Mouse (Mus musculus) heart, adult 2 months (tissue): ENCODE results near the gene Rasgrf1.

Experiments
- CTCF ChIP-seq: fragments of 200-600 bp; IDR thresholded peaks from 2 replicates; pipeline ENCODE4 v1.8.1; 2022; ENCODE audit warnings: antibody characterized with exemption, mild to moderate bottlenecking, moderate library complexity
- EP300 ChIP-seq: fragments of 200-500 bp; IDR thresholded peaks from 2 replicates; pipeline ENCODE4 v1.6.1; 2011; ENCODE audit warnings: low read depth, low read length, control low read depth; ENCODE audit not compliant: insufficient read depth
- POLR2A ChIP-seq: fragments of 200-500 bp; IDR thresholded peaks from 2 replicates; pipeline ENCODE4 v1.6.1; 2011; ENCODE audit warnings: mild to moderate bottlenecking, low read depth, low read length, control low read depth; ENCODE audit not compliant: insufficient read depth

- TF ChIP-seq POLR2A (no peak), CTCF (no peak), EP300 (no peak)
These were observed 35.3 kb upstream of the Rasgrf1 start for GRCm38 (mm10) chr9:89874434-89874833.
